Mouse (Mus musculus): ENCODE data around the gene Slc35d1.

Slc35d1 gene

GRCm38 (mm10) chr4:103214925-103215820 lies at the start of gene Slc35d1:
Gene Slc35d1, minus strand, starts transcription at chr4:103215164.
- DNase-seq (ENCODE audit: extremely low read depth, low read depth, low spot score): no peak

DNA sequence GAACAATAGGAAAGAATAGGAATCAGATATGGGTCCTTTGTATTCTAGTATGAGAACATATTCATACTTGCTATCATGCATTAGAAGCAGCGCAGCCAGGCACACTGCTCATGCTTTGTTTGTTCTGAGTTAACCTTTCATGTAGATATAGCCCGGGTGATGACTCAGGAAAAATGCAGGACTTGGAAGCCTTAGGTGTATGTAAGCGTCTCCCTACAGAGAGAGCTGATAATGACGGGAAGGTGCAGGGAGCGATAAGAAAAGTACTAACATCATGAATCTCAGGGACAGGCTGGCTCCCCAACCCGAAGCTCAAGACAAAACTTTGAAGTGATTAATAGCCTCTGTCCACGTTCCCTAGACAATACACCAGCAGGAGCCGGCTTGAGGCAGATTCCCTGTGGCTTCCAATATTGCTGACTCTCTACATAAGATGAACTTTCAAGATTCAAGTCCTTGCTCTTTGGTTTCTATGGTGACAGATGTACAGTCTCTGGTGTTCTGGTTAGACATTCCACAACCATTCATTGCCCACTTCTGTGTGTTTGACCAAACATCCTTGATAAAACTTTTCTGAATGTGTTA lies 48.9 kb upstream of the Slc35d1 start:
- no peak for DNase-seq (ENCODE audit: extremely low read depth, low read depth, low spot score)

GRCm38 (mm10) chr4:103263378-103263777 lies 48.4 kb upstream of the Slc35d1 start:
- DNase-seq (ENCODE audit: extremely low read depth, low read depth, low spot score): peak; percentile 64

DNA sequence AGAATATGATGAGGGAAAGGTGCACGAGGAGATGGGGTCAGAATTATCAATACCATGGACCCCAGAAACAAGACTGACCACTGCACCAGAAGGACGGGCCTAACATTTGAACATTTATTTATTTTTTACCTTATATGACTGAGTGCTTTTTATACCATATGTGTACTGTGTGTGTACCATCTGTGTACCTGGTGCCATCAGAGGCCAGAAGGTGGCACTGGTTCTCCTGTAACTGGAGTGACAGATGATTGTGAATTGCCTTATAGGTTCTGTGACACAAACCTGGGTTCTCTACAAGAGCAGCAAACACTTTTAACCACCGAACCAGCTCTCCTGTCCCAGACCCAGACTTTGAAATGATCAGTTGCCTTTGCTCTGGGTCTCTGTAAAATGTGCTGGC lies 43.9 kb upstream of the Slc35d1 start:
- DNase-seq (ENCODE audit: extremely low read depth, low read depth, low spot score): no peak

DNA sequence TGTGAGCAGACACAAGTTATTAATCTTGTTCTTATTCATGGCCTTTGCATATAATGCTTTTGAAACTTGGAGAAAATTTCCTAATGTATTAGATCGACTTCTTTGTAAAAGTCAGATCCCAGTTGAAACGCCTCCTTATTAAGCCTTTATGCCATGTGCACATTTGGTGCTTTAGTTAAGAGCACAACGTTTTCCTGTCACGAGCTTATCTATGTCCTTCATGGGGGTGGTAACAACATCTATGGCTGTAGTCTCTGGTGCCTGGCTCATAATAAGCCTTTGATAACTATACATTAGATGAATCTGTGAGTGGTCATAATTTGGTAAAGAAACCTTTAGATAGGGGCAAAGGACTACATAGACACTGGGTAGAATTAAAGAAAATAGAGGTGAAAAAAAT lies 38.9 kb upstream of the Slc35d1 start:
- DNase-seq (ENCODE audit: extremely low read depth, low read depth, low spot score): no peak

- no peak for DNase-seq (ENCODE audit: extremely low read depth, low read depth, low spot score)
Measured at GRCm38 (mm10) chr4:103249436-103250085, 34.6 kb upstream of the Slc35d1 start.

DNA sequence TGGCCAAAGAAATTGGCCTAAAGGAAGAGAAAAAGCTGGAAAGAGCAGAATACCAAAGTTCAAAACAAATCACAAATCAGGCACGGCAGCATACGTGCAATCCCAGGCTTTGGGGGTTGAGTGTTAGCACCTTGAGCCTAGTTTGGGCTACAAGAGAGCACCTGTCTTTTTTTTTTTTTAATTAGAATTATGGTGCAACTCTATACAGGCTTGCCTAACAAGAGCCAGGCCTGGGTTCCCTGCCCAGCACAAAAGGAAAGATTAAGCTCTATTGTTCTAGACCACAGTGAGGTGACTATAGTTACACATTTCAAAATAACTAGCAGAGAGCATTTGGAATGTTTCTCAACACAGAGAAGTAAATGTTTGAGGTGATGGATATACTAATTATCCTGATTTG lies 32.8 kb upstream of the Slc35d1 start:
- DNase-seq (ENCODE audit: extremely low read depth, low read depth, low spot score): peak; percentile 82

DNA sequence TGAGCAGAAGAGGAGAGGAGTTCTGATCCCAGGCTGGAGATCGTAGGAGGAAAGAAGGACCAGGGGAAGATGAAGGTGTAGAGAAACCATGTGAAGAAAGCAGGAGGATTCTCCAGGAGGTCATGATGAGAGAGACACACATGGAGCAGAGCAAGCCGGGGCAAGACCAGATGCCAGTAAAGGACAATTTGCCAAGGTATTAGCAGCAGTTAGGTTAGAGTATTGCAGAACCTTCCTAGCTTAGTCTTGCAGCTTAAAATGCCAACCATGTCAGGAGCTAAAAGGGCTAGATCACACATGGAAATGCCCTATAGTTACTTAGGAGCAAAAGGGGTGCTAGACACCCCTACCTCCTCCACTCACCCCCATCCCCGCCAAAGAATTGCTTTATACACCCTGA lies 32.3 kb upstream of the Slc35d1 start:
- DNase-seq (ENCODE audit: extremely low read depth, low read depth, low spot score): peak; percentile 74

DNA sequence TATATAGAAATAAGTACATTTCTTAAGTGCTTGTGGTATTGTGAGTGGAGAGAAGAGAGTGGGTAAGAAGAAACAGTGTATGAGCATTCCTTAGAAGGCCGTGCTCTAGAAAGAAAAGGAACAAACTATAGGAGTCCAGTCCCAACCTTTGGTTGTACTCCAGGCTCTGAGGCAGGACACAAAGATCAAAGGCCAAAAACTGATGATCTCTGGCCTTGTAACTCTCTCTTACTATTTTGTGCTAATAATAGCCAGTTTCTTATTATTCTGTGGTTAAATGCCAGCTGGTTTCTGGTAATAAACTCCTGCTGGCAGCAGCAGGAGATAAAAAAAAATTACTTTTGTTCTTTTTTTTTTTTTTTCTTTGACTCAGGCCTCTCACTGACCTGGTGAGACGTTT lies 17.2 kb upstream of the Slc35d1 start:
- DNase-seq (ENCODE audit: extremely low read depth, low read depth, low spot score): no peak

GRCm38 (mm10) chr4:103222854-103223253 lies 7.9 kb upstream of the Slc35d1 start:
- no peak for DNase-seq (ENCODE audit: extremely low read depth, low read depth, low spot score)

GRCm38 (mm10) chr4:103221789-103222188 lies 6.8 kb upstream of the Slc35d1 start:
- DNase-seq (ENCODE audit: extremely low read depth, low read depth, low spot score): no peak

DNA sequence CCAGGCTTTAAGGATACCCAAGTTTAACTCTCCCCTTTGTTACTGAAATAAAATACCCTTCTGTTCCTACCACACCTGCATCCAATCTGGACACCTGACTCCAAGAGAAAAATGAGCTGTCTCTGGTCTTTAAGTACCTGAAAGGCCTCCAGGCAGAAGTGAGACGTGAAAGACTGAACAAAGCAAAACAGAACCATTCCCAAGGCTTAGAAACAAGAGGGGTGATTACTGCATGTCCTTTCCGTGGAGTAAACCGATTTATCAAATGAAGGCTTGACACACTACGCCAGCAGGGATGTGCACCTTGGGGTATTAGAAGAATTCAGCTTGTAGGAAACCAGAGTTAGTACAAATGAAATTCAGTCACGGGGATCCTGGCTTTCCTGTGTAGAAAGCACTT lies 4.0 kb upstream of the Slc35d1 start:
- DNase-seq (ENCODE audit: extremely low read depth, low read depth, low spot score): no peak

DNA sequence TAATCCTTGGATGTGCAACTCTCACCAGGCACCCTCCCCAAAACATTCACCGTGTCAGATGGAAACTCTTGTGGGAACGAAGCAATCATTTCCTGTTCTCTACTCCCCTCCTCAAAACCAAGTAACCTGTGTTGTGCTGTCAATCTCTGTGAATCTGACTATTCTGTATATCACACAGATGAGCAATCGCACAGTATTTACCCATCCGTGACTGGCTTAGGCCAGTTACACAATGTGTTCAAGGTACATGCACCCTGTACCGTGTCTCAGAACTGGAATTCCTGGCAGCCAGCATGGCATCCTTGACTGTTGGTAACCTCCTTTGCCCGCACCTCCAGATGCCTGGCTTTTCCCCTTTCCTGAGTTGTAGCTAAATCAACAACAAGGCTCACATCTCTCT lies 1.1 kb upstream of the Slc35d1 start:
- DNase-seq (ENCODE audit: extremely low read depth, low read depth, low spot score): no peak

DNA sequence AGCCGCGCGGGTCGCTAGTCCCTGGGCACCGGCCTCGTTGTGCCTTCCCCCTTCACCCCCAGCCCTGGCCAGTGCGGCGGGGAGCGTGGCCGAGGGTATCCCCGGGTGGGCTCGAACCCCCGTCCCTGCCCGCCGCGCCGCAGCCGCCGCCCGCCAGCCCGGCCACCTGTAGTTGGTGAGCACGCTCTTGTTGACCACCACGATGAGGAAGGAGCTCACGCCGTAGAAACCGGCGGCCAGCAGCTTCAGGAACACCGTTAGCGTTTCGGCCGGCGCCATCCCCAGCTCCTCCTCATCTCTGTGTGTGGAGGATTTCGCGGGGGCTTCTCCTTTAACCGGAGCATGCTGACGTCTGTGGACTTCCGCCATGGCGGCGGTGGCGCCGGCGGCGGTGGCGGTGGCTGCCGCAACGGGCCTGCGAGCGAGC lies 453 bp downstream of the Slc35d1 start:
- DNase-seq (ENCODE audit: extremely low read depth, low read depth, low spot score): no peak

DNA sequence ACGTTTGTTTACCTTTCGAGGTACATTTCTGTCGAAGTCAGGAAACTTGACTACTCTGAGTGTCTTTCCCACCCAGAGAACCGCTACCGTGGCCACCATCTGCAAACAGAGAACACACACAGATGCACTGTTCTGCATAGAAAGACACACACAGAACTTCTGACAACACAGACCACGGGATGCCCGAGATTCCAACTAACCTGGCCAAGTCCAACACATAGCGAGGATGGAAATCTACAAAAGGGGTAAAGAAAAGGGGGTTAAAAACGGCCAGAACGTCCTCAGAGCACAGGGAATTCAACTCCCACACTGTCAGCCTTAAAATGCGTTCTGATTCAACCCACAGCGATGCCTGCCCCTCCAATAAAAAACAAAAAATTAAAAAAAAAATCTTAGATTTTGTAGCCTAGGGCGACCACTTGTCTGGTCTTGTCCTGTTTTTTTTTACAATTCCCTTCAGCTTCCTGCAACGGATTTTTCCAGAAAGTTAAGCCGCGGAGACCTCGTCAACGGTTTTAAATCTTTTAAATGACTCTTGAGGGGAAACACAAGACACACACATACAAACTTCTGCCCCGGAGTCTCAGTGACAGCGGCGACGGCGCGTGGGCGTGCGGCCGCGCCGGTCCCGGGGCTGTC lies 986 bp downstream of the Slc35d1 start:
- no peak for DNase-seq (ENCODE audit: extremely low read depth, low read depth, low spot score)

DNA sequence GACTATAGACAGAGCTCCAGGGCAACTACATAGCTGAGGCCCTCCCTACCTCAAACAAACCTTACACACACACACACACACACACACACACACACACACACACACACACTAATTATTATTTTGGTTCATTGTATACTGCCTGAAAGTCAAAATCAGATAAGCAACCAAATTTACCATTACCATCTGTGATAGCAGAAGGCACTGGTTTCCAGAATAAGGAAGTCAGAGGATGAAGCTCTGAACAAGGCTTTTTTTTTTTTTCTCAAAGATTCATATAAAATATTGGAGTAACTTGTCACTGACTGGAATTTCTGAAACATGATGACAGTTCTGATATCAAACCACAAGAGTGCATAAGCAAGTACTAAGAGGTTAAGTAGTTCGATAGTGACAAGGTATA lies 6.4 kb downstream of the Slc35d1 start:
- DNase-seq (ENCODE audit: extremely low read depth, low read depth, low spot score): no peak

- DNase-seq (ENCODE audit: extremely low read depth, low read depth, low spot score): no peak
Measured at GRCm38 (mm10) chr4:103203646-103204045, 11.3 kb downstream of the Slc35d1 start.

DNA sequence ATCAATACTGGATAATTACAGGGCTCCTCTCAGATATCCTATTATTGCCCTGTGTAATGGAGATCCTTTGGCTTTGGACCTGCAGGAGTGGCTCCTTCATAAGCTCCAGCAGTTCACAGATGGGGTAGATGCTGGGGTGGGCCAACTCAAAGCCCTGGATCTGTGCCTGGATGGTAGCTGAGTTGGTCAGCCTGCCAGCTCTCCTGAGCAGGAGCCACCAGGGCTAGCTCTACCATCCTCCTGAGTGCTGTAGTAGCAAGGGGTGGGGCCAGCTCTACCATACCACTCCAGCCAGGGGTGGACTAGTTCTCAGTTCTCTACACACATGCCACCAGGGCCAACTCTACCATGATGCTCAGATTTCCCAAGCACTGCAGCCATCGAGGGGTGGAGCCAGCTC lies 14.9 kb downstream of the Slc35d1 start:
- no peak for DNase-seq (ENCODE audit: extremely low read depth, low read depth, low spot score)

DNA sequence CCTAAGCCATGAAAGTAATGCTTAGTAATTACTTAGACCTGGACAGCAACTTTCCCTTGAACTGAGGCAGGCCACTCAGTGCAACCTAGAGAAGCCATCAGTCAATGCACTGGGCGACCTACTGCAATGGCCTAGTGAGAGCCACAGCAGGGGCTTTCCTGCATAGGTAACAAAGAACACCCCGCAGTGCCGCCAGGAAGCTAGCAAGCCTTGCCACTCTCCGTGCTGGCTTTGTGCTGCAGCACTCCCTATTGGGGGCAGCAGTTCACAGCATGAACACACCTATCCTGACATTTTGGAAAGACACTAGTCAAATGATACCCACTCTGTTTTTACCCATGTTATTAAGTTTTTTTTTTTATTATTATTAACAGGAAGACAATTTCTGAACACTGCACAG lies 15.9 kb downstream of the Slc35d1 start:
- DNase-seq (ENCODE audit: extremely low read depth, low read depth, low spot score): no peak

- no peak for DNase-seq (ENCODE audit: extremely low read depth, low read depth, low spot score)
Measured at GRCm38 (mm10) chr4:103197401-103197800, 17.6 kb downstream of the Slc35d1 start.

- no peak for DNase-seq (ENCODE audit: extremely low read depth, low read depth, low spot score)
Measured at GRCm38 (mm10) chr4:103192421-103192820, 22.5 kb downstream of the Slc35d1 start.
